Mouse (Mus musculus): Measurements from ENCODE around the gene Slc25a30. TPM values are rescaled to one million over a fixed set of nuclear protein-coding genes. Genes with fewer than 3 reads are reported as not detected.

Slc25a30 gene
- total and polyA plus RNA-seq, 3 experiments = 20.3 to 24.0 TPM; not detected in 1

DNA sequence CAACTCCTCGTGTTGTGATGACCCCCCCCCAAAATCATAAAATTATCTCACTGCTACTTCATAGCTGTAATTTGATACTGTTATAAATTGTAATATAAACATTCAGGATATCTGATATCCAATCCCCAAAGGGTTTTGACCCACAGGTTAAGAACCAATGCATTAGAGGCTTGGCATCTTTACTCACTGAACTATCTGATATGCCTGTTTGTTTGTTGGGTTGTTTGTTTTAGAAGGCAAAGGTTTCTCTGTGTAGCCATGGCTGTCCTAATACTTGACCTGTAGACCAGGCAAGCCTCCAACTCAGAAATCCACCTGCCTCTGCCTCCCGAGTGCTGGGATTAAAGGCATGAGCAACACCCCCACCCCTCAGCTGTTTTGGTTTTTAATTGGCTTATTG, 29.0 kb downstream of the Slc25a30 start (continued):
- TF ChIP-seq CHD1 (IDR thresholded peaks at IDR 0.05; ENCODE audit: low read depth, low read length) = no peak

DNA sequence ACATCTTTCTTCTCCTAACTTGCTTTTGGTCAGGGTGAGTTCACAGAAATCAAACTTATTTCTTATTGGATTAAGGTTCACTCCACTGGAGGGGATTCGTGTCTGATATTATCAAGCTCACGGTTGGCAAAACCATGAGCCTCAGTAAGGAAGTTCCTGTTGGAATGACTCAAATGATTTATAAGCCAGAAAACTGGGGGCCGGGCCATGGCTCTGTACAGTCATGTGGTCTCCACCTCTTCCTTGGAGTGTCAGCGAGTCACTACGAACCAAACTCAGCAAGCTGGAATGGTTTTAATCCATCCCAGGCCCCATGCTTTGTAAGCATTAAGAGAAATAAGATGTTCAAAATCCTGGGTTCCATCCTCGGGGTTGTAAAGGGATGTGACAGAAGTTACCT, 29.9 kb downstream of the Slc25a30 start:
- Histone ChIP-seq H3K9me3 (replicated peaks; ENCODE audit: insufficient read depth, low read length) (no peaks in the 10 kb centered on the region), H3K36me3 (ENCODE audit: control insufficient read depth in 1 of 2, insufficient read depth in 2 of 2, low read length in 2 of 2) (peaks cover 0 to 21% of the 10 kb centered on the region in 2 experiments; a peak in 3 of 4 replicates), H3K79me2 (ENCODE audit: control insufficient read depth, insufficient read depth, low read length, poor library complexity) (peaks cover 23% of the 10 kb centered on the region), H3K27me3 (ENCODE audit: control insufficient read depth in 1 of 2, insufficient read depth in 2 of 2, low read length in 2 of 2) (no peaks in the 10 kb centered on the region), H3K4me3 (ENCODE audit: control insufficient read depth in 1 of 2, insufficient read depth in 1 of 2, low read depth in 2 of 2, low read length in 2 of 2) (no peak overlapping the region), H3K4me1 (ENCODE audit: control insufficient read depth in 1 of 2, insufficient read depth in 2 of 2, low read length in 2 of 2) (peaks cover 5 to 19% of the 10 kb centered on the region in 2 experiments; a peak in 3 of 4 replicates), H3K9ac (ENCODE audit: control insufficient read depth, low read depth, low read length, poor library complexity, severe bottlenecking) (no peak overlapping the region), H3K27ac (ENCODE audit: control insufficient read depth, low read depth, low read length) (no peak overlapping the region)
- TF ChIP-seq GABPA (IDR thresholded peaks at IDR 0.05; ENCODE audit: low read depth, low read length) (no peak), MYB (IDR thresholded peaks at IDR 0.05; ENCODE audit: low read depth, low read length) (no peak), SIN3A (IDR thresholded peaks at IDR 0.05; ENCODE audit: low read length) (no peak), POLR2AphosphoS5 (IDR thresholded peaks at IDR 0.05; ENCODE audit: borderline replicate concordance, low read depth, low read length) (no peak), USF1 (IDR thresholded peaks at IDR 0.05; ENCODE audit: low read depth, low read length) (no peak), ZC3H11A (IDR thresholded peaks at IDR 0.05; ENCODE audit: low read depth, low read length) (no peak), MAFK (IDR thresholded peaks at IDR 0.05; ENCODE audit: borderline replicate concordance, low read depth, low read length) (no peak), ETS1 (IDR thresholded peaks at IDR 0.05; ENCODE audit: low read depth, low read length) (no peak)
- no peak for DNase-seq (ENCODE audit: low read depth, low spot score)

DNA sequence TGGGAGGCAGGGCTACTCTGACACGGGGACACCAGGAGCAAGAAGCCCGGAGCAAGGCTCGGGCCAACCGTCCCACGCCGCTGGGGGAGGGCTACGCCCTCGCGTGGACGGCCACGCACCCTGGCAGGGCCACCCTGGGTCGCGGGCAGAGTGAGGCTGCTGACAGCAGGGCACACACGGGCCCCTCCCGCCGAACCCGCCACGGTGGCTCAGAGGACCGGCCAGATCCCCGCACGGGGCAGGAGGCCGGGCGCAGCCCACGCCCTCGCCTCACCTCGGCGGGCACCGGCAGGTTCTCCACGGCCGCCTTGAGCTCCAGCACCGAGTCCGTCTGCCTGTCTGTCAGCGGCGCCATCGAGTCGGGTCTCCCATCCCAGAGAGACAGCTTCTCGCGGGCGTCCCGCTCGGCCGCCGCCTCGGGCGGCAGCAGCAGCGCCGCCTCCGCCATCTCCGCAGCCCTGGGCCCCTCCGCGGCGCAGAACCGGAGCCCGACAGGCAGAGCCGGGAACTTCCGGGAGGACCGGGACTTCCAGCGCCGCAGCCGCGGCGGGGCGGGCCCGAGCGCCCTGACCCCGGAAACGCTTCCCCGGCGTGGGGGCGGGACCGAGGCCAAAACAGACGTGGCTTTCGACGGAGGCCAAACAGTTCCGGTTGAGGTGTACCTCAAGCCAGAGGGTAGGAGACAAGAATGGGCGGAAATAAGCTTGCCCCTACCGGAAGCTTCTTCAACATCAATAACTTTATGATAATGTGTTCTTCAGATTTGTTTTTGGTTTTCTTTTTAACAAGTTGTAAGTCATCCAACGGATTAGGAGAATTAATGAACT, 32.6 kb downstream of the Slc25a30 start, which contains the start of gene Cog3:
Gene Cog3 (minus strand): TSS at position 527 of the 827 bp plus-strand sequence.
- peaks cover 42% of the 10 kb centered on the region for H3K79me2 ChIP-seq (ENCODE audit: control insufficient read depth, insufficient read depth, low read length, poor library complexity)
- peaks cover 0 to 35% of the 10 kb centered on the region in 2 experiments; a peak in 2 of 4 replicates for H3K36me3 ChIP-seq (ENCODE audit: control insufficient read depth in 1 of 2, insufficient read depth in 2 of 2, low read length in 2 of 2)
- H3K9me3 ChIP-seq (replicated peaks; ENCODE audit: insufficient read depth, low read length) = no peaks in the 10 kb centered on the region
- H3K27ac ChIP-seq (ENCODE audit: control insufficient read depth, low read depth, low read length) = peak within 1 kb of the TSS; percentile 75
- H3K27me3 ChIP-seq (ENCODE audit: control insufficient read depth in 1 of 2, insufficient read depth in 2 of 2, low read length in 2 of 2) = no peaks in the 10 kb centered on the region
- peak; percentile 95 for DNase-seq (ENCODE audit: low read depth, low spot score)
- H3K4me3 ChIP-seq (ENCODE audit: control insufficient read depth in 1 of 2, insufficient read depth in 1 of 2, low read depth in 2 of 2, low read length in 2 of 2) = peak within 1 kb of the TSS; percentile 92 to 99
- peaks cover 14 to 31% of the 10 kb centered on the region in 2 experiments for H3K4me1 ChIP-seq (ENCODE audit: control insufficient read depth in 1 of 2, insufficient read depth in 2 of 2, low read length in 2 of 2)
- peak within 1 kb of the TSS; percentile 93 for H3K9ac ChIP-seq (ENCODE audit: control insufficient read depth, low read depth, low read length, poor library complexity, severe bottlenecking)
- no peak for TF ChIP-seq GABPA (IDR thresholded peaks at IDR 0.05; ENCODE audit: low read depth, low read length)
- TF ChIP-seq ETS1 (IDR thresholded peaks at IDR 0.05; ENCODE audit: low read depth, low read length) = no peak; the same call in 1 of the 2 replicates
- peak; percentile 97 for TF ChIP-seq HCFC1 (IDR thresholded peaks at IDR 0.05; ENCODE audit: low read depth, low read length)
- TF ChIP-seq CHD1 (IDR thresholded peaks at IDR 0.05; ENCODE audit: low read depth, low read length) = no peak
- TF ChIP-seq RAD21 (IDR thresholded peaks at IDR 0.05; ENCODE audit: low read depth, low read length) = no peak
- no peak; the same call in 1 of the 2 replicates for TF ChIP-seq UBTF (IDR thresholded peaks at IDR 0.05; ENCODE audit: borderline replicate concordance, insufficient read depth, low read depth, low read length)
- TF ChIP-seq RCOR1 (IDR thresholded peaks at IDR 0.05; ENCODE audit: low read depth, low read length) = 0 out of 2 replicates have a peak, but pooled peaks have one; percentile 9
- no peak for TF ChIP-seq POLR2AphosphoS5 (IDR thresholded peaks at IDR 0.05; ENCODE audit: borderline replicate concordance, low read depth, low read length)
- TF ChIP-seq CHD2 (IDR thresholded peaks at IDR 0.05; ENCODE audit: low read length) = peak; percentile 72
- no peak for TF ChIP-seq USF1 (IDR thresholded peaks at IDR 0.05; ENCODE audit: low read depth, low read length)
- TF ChIP-seq SMC3 (IDR thresholded peaks at IDR 0.05; ENCODE audit: low read depth, low read length) = no peak
- peak; percentile 73; the same call in 1 of the 2 replicates for TF ChIP-seq TBP (IDR thresholded peaks at IDR 0.05; ENCODE audit: low read depth, low read length)
- TF ChIP-seq JUND (IDR thresholded peaks at IDR 0.05; ENCODE audit: low read depth, low read length) = no peak
- no peak for TF ChIP-seq TAL1 (IDR thresholded peaks at IDR 0.05; ENCODE audit: low read length)
- no peak for TF ChIP-seq EP300 (IDR thresholded peaks at IDR 0.05; ENCODE audit: low read depth in 1 of 2, low read length in 2 of 2)
- peak in 2 of 3 experiments; percentile 8 to 12; a peak in 1 of 6 replicates for TF ChIP-seq CTCF (IDR thresholded peaks at IDR 0.05 in 2 of 3, conservative IDR thresholded peaks at IDR 0.05 in 1 of 3; ENCODE audit: control insufficient read depth in 1 of 3, insufficient read depth in 1 of 3, low read depth in 2 of 3, low read length in 3 of 3, poor library complexity in 1 of 3, severe bottlenecking in 1 of 3)
- TF ChIP-seq POLR2AphosphoS2 (IDR thresholded peaks at IDR 0.05; ENCODE audit: low read length) = peak; percentile 79
- no peak for TF ChIP-seq E2F4 (IDR thresholded peaks at IDR 0.05; ENCODE audit: borderline replicate concordance, low read depth, low read length)
- no peak for TF ChIP-seq USF2 (IDR thresholded peaks at IDR 0.05; ENCODE audit: borderline replicate concordance in 1 of 2, insufficient read depth in 1 of 2, low read depth in 1 of 2, low read length in 2 of 2)
- 0 out of 2 replicates have a peak, but pooled peaks have one; percentile 39 for TF ChIP-seq NRF1 (IDR thresholded peaks at IDR 0.05; ENCODE audit: insufficient read depth, low read depth, low read length, poor library complexity, severe bottlenecking)
- no peak for TF ChIP-seq ZC3H11A (IDR thresholded peaks at IDR 0.05; ENCODE audit: low read depth, low read length)
- TF ChIP-seq MEF2A (IDR thresholded peaks at IDR 0.05; ENCODE audit: extremely low read depth, insufficient replicate concordance, low read depth, low read length, poor library complexity, severe bottlenecking) = no peak
- TF ChIP-seq MYB (IDR thresholded peaks at IDR 0.05; ENCODE audit: low read depth, low read length) = no peak
